Mouse (Mus musculus) liver, embryonic 14.5 days (tissue): Measurements from ENCODE around the gene Sh3bgr. TPM values are rescaled to one million over a fixed set of nuclear protein-coding genes. Genes with fewer than 3 reads are reported as not detected.

Experiments
- ATAC-seq: fragments of 200-750 bp; cut with Nextera tagmentation; 2 replicates; pipeline ENCODE4 v1.8.0; 2017; ENCODE audit warnings: moderate number of reproducible peaks, mild to moderate bottlenecking, moderate library complexity; ENCODE audit not compliant: insufficient read depth
- DNase-seq, 3 experiments: peaks; one replicate each; pipeline ENCODE4 v3.0.0-alpha.2; 2012 to 2013; ENCODE audit warnings: low read depth in 3 of 3, low spot score in 3 of 3
- H3K27ac ChIP-seq: fragments of 300-500 bp; sonication (generic); 2 replicates; pipeline ENCODE4 v1.5.1; 2014; ENCODE audit warnings: moderate library complexity, mild to moderate bottlenecking, control low read depth, inconsistent platforms
- H3K27me3 ChIP-seq: fragments of 300-500 bp; sonication (generic); 2 replicates; pipeline ENCODE4 v1.6.1; 2014; ENCODE audit warnings: mild to moderate bottlenecking, low read length, moderate library complexity; ENCODE audit not compliant: control insufficient read depth, insufficient read depth
- H3K36me3 ChIP-seq: fragments of 300-500 bp; sonication (generic); replicated peaks from 2 replicates; pipeline ENCODE4 v1.6.1; 2014; ENCODE audit warnings: low read depth; ENCODE audit not compliant: control insufficient read depth, insufficient read depth
- H3K4me1 ChIP-seq, 2 experiments: fragments of 200-500 bp in 1 of 2; fragments of 300-500 bp in 1 of 2; sonication (generic) in 1 of 2; replicated peaks; 2 replicates each; pipeline ENCODE4 v1.6.1; 2012 to 2014; ENCODE audit warnings: antibody characterized with exemption in 1 of 2, inconsistent platforms in 1 of 2, low read length in 1 of 2; ENCODE audit not compliant: control insufficient read depth in 2 of 2, insufficient read depth in 2 of 2
- H3K4me2 ChIP-seq: fragments of 300-500 bp; sonication (generic); 2 replicates; pipeline ENCODE4 v1.6.1; 2014; ENCODE audit warnings: low read depth, mild to moderate bottlenecking, control low read depth, moderate library complexity
- H3K4me3 ChIP-seq, 2 experiments: fragments of 200-500 bp in 1 of 2; fragments of 300-500 bp in 1 of 2; sonication (generic) in 1 of 2; 2 replicates each; pipeline ENCODE4 v1.5.1; 2012 to 2014; ENCODE audit warnings: low read depth in 2 of 2, low read length in 2 of 2, mild to moderate bottlenecking in 2 of 2, control low read depth in 1 of 2, inconsistent platforms in 1 of 2, moderate library complexity in 1 of 2; ENCODE audit not compliant: insufficient read depth in 1 of 2
- H3K9ac ChIP-seq: fragments of 300-500 bp; sonication (generic); replicated peaks from 2 replicates; pipeline ENCODE4 v1.6.1; 2014; ENCODE audit warnings: mild to moderate bottlenecking, control low read depth, moderate library complexity
- H3K9me3 ChIP-seq: fragments of 300-500 bp; sonication (generic); 2 replicates; pipeline ENCODE4 v1.6.1; 2016; ENCODE audit warnings: low read length, mixed read lengths; ENCODE audit not compliant: control insufficient read depth
- CTCF ChIP-seq: IDR thresholded peaks from 2 replicates; pipeline ENCODE4 v1.5.1; 2016; ENCODE audit warnings: antibody characterized with exemption, low read depth, control low read depth
- EP300 ChIP-seq: IDR thresholded peaks from 2 replicates; pipeline ENCODE4 v1.6.1; 2016; ENCODE audit warnings: antibody characterized with exemption, low read depth
- WGBS: fragments of 180-500 bp; shearing (Covaris S2); extraction: QIAGEN DNeasy Blood & Tissue Kit; methylation state at CpG from one replicate; pipeline ENCODE4 v1.1.7; 2014; ENCODE audit not compliant: insufficient replicate concordance; 5-methylcytosine and 5-hydroxymethylcytosine counted together
- polyA plus RNA-seq, 2 experiments: library from polyadenylated mRNA; depleted of rRNA in 1 of 2; stranded (reverse) in 1 of 2; unstranded in 1 of 2; fragments of >200 nt; fragmentation: Nextera tagmentation in 1 of 2; extraction: Ambion mirVana in 1 of 2; gene quantifications; 2 replicates each; pipeline versions ENCODE4 v1.2.1 to v1.2.3; 2012 to 2014

The Sh3bgr gene
- polyA plus RNA-seq, 2 experiments, result 0.29 to 0.30 TPM

- Histone ChIP-seq H3K36me3 (no peaks in the 10 kb centered on the region), H3K27ac (no peak overlapping the region), H3K4me3 (no peak overlapping the region), H3K4me2 (no peak overlapping the region), H3K4me1 (no peaks in the 10 kb centered on the region), H3K9ac (no peak overlapping the region), H3K27me3 (no peaks in the 10 kb centered on the region), H3K9me3 (no peaks in the 10 kb centered on the region)
- 45% methylated on average over 1 of the region's 1 CpGs for WGBS
- TF ChIP-seq CTCF (no peak), EP300 (no peak)
- ATAC-seq, result no peak
- DNase-seq, result no peak
Measured at GRCm38 (mm10) chr16:96222452-96222851, 22.2 kb downstream of the Sh3bgr start.

- Histone ChIP-seq H3K36me3 (no peaks in the 10 kb centered on the region), H3K4me3 (no peak overlapping the region), H3K9ac (no peak overlapping the region), H3K27me3 (no peaks in the 10 kb centered on the region), H3K9me3 (no peaks in the 10 kb centered on the region), H3K27ac (no peak overlapping the region), H3K4me2 (no peak overlapping the region), H3K4me1 (no peaks in the 10 kb centered on the region)
- DNase-seq (no peak), ATAC-seq (no peak)
- WGBS, result 56% methylated on average over 13 of the region's 13 CpGs
- no peak for TF ChIP-seq EP300
- no peak for TF ChIP-seq CTCF
Measured at GRCm38 (mm10) chr16:96228438-96228837, 28.2 kb downstream of the Sh3bgr start.

- DNase-seq, result no peak
- Histone ChIP-seq H3K4me1 (no peaks in the 10 kb centered on the region), H3K27ac (no peak overlapping the region), H3K9me3 (no peaks in the 10 kb centered on the region), H3K9ac (no peak overlapping the region), H3K27me3 (no peaks in the 10 kb centered on the region), H3K4me2 (no peak overlapping the region), H3K36me3 (no peaks in the 10 kb centered on the region), H3K4me3 (no peak overlapping the region)
- WGBS, result 51% methylated on average over 8 of the region's 8 CpGs
- TF ChIP-seq CTCF (no peak), EP300 (no peak)
- ATAC-seq, result no peak
Measured at GRCm38 (mm10) chr16:96229044-96229555, 28.9 kb downstream of the Sh3bgr start.

GRCm38 (mm10) chr16:96230411-96230810 is 30.2 kb downstream of the Sh3bgr start:
- 27% methylated on average over 11 of the region's 11 CpGs for WGBS
- H3K9me3 ChIP-seq, result no peaks in the 10 kb centered on the region
- H3K36me3 ChIP-seq, result no peaks in the 10 kb centered on the region
- DNase-seq (peak; percentile 12 to 26 (median 22)), ATAC-seq (no peak)
- H3K9ac ChIP-seq, result no peak overlapping the region
- no peak overlapping the region for H3K4me3 ChIP-seq
- H3K27ac ChIP-seq, result no peak overlapping the region
- no peaks in the 10 kb centered on the region for H3K27me3 ChIP-seq
- no peak overlapping the region for H3K4me2 ChIP-seq
- H3K4me1 ChIP-seq, result no peaks in the 10 kb centered on the region
- peak; percentile 90 for TF ChIP-seq CTCF
- TF ChIP-seq EP300, result no peak

- Histone ChIP-seq H3K9me3 (no peaks in the 10 kb centered on the region), H3K27ac (no peak overlapping the region), H3K9ac (no peak overlapping the region), H3K36me3 (no peaks in the 10 kb centered on the region), H3K4me1 (no peaks in the 10 kb centered on the region), H3K4me3 (no peak overlapping the region), H3K27me3 (no peaks in the 10 kb centered on the region), H3K4me2 (no peak overlapping the region)
- no peak for DNase-seq
- ATAC-seq, result no peak
- TF ChIP-seq CTCF, result no peak
- TF ChIP-seq EP300, result no peak
- 77% methylated on average over 4 of the region's 4 CpGs for WGBS
Measured at GRCm38 (mm10) chr16:96231251-96231650, 31.0 kb downstream of the Sh3bgr start.
